Mouse (Mus musculus): ENCODE measurements at regions not wholly inside any gene's neighbourhood (a gene's known extent, or its start where the extent isn't known, plus 50 kb on each side); places are given as distances from the start of the nearest gene placed in this dataset.

- no peak overlapping the region for H3K4me2 ChIP-seq
- H3K27me3 ChIP-seq (replicated peaks; ENCODE audit: control insufficient read depth, insufficient read depth, low read length), result peaks cover 8% of the 10 kb centered on the region
- H3K9ac ChIP-seq (ENCODE audit: low read depth, low read length), result no peak overlapping the region
- H3K36me3 ChIP-seq (ENCODE audit: control insufficient read depth, insufficient read depth, low read length), result no peaks in the 10 kb centered on the region
- ATAC-seq (replicated peaks; ENCODE audit: low FRiP score) (no peak), DNase-seq (ENCODE audit: low spot score) (no peak)
- H3K4me3 ChIP-seq (ENCODE audit: low read depth, low read length), result no peak overlapping the region
- no peaks in the 10 kb centered on the region for H3K9me3 ChIP-seq (ENCODE audit: control insufficient read depth, low read length)
- no peaks in the 10 kb centered on the region for H3K4me1 ChIP-seq (replicated peaks; ENCODE audit: control insufficient read depth, insufficient read depth, low read length)
- no peak overlapping the region for H3K27ac ChIP-seq (ENCODE audit: low read depth, low read length)
Observed at GRCm38 (mm10) chr1:14513662-14514061, 1579.5 kb downstream of the 4930444P10Rik start.

- ATAC-seq (replicated peaks; ENCODE audit: low FRiP score) (no peak), DNase-seq (ENCODE audit: low spot score) (no peak)
- Histone ChIP-seq H3K4me3 (ENCODE audit: low read depth, low read length) (no peak overlapping the region), H3K9me3 (ENCODE audit: control insufficient read depth, low read length) (no peaks in the 10 kb centered on the region), H3K27me3 (replicated peaks; ENCODE audit: control insufficient read depth, insufficient read depth, low read length) (peaks cover 18% of the 10 kb centered on the region), H3K27ac (ENCODE audit: low read depth, low read length) (no peak overlapping the region), H3K4me1 (replicated peaks; ENCODE audit: control insufficient read depth, insufficient read depth, low read length) (no peaks in the 10 kb centered on the region), H3K9ac (ENCODE audit: low read depth, low read length) (no peak overlapping the region), H3K4me2 (no peak overlapping the region), H3K36me3 (ENCODE audit: control insufficient read depth, insufficient read depth, low read length) (no peaks in the 10 kb centered on the region)
- WGBS, result 73% methylated on average over 9 of the region's 9 CpGs
Observed at GRCm38 (mm10) chr1:14512481-14513285, 1580.4 kb downstream of the 4930444P10Rik start.

GRCm38 (mm10) chr1:14506831-14507690 lies 1586.1 kb downstream of the 4930444P10Rik start:
- peak overlapping the region; percentile 40 for H3K4me3 ChIP-seq (ENCODE audit: low read depth, low read length)
- 4% methylated on average over 34 of the region's 36 CpGs for WGBS

GRCm38 (mm10) chr1:14506201-14506830 lies 1586.8 kb downstream of the 4930444P10Rik start:
- H3K9me3 ChIP-seq (ENCODE audit: control insufficient read depth, low read length), result no peaks in the 10 kb centered on the region
- no peaks in the 10 kb centered on the region for H3K36me3 ChIP-seq (ENCODE audit: control insufficient read depth, insufficient read depth, low read length)
- H3K27me3 ChIP-seq (replicated peaks; ENCODE audit: control insufficient read depth, insufficient read depth, low read length), result peaks cover 65% of the 10 kb centered on the region
- peak overlapping the region; percentile 40 for H3K4me3 ChIP-seq (ENCODE audit: low read depth, low read length)
- H3K4me2 ChIP-seq, result peak overlapping the region; percentile 66
- ATAC-seq (replicated peaks; ENCODE audit: low FRiP score) (peak; percentile 72), DNase-seq (ENCODE audit: low spot score) (no peak)
- WGBS, result 1% methylated on average over 34 of the region's 34 CpGs
- no peak overlapping the region for H3K9ac ChIP-seq (ENCODE audit: low read depth, low read length)
- H3K4me1 ChIP-seq (replicated peaks; ENCODE audit: control insufficient read depth, insufficient read depth, low read length), result no peaks in the 10 kb centered on the region
- H3K27ac ChIP-seq (ENCODE audit: low read depth, low read length), result no peak overlapping the region

More at GRCm38 (mm10) chr1:14506831-14507690, 1586.1 kb downstream of the 4930444P10Rik start:
- H3K27me3 ChIP-seq (replicated peaks; ENCODE audit: control insufficient read depth, insufficient read depth, low read length), result peaks cover 65% of the 10 kb centered on the region
- no peak overlapping the region for H3K9ac ChIP-seq (ENCODE audit: low read depth, low read length)
- no peaks in the 10 kb centered on the region for H3K9me3 ChIP-seq (ENCODE audit: control insufficient read depth, low read length)
- H3K27ac ChIP-seq (ENCODE audit: low read depth, low read length), result no peak overlapping the region
- no peaks in the 10 kb centered on the region for H3K4me1 ChIP-seq (replicated peaks; ENCODE audit: control insufficient read depth, insufficient read depth, low read length)
- no peaks in the 10 kb centered on the region for H3K36me3 ChIP-seq (ENCODE audit: control insufficient read depth, insufficient read depth, low read length)
- H3K4me2 ChIP-seq, result peak overlapping the region; percentile 66
- DNase-seq (ENCODE audit: low spot score), result no peak
- peak; percentile 58 for ATAC-seq (replicated peaks; ENCODE audit: low FRiP score)

- WGBS, result 6% methylated on average over 6 of the region's 6 CpGs
- DNase-seq (ENCODE audit: low spot score), result no peak
- Histone ChIP-seq H3K4me3 (ENCODE audit: low read depth, low read length) (no peak overlapping the region), H3K9me3 (ENCODE audit: control insufficient read depth, low read length) (no peaks in the 10 kb centered on the region), H3K27me3 (replicated peaks; ENCODE audit: control insufficient read depth, insufficient read depth, low read length) (peaks cover 65% of the 10 kb centered on the region), H3K36me3 (ENCODE audit: control insufficient read depth, insufficient read depth, low read length) (no peaks in the 10 kb centered on the region), H3K9ac (ENCODE audit: low read depth, low read length) (no peak overlapping the region), H3K4me1 (replicated peaks; ENCODE audit: control insufficient read depth, insufficient read depth, low read length) (no peaks in the 10 kb centered on the region), H3K27ac (ENCODE audit: low read depth, low read length) (no peak overlapping the region), H3K4me2 (no peak overlapping the region)
- ATAC-seq (replicated peaks; ENCODE audit: low FRiP score), result no peak
Observed at GRCm38 (mm10) chr1:14505741-14506140, 1587.4 kb downstream of the 4930444P10Rik start.

GRCm38 (mm10) chr1:14504767-14505343 lies 1588.3 kb downstream of the 4930444P10Rik start:
- H3K9me3 ChIP-seq (ENCODE audit: control insufficient read depth, low read length), result no peaks in the 10 kb centered on the region
- H3K4me3 ChIP-seq (ENCODE audit: low read depth, low read length), result no peak overlapping the region
- no peak overlapping the region for H3K27ac ChIP-seq (ENCODE audit: low read depth, low read length)
- no peak overlapping the region for H3K9ac ChIP-seq (ENCODE audit: low read depth, low read length)
- WGBS, result 3% methylated on average over 12 of the region's 12 CpGs
- DNase-seq (ENCODE audit: low spot score) (no peak), ATAC-seq (replicated peaks; ENCODE audit: low FRiP score) (no peak)
- H3K4me1 ChIP-seq (replicated peaks; ENCODE audit: control insufficient read depth, insufficient read depth, low read length), result no peaks in the 10 kb centered on the region
- H3K36me3 ChIP-seq (ENCODE audit: control insufficient read depth, insufficient read depth, low read length), result no peaks in the 10 kb centered on the region
- H3K4me2 ChIP-seq, result peak overlapping the region; percentile 11; the same call in 1 of the 2 replicates
- H3K27me3 ChIP-seq (replicated peaks; ENCODE audit: control insufficient read depth, insufficient read depth, low read length), result peaks cover 65% of the 10 kb centered on the region

GRCm38 (mm10) chr1:14503881-14504742 lies 1589.0 kb downstream of the 4930444P10Rik start:
- ATAC-seq (replicated peaks; ENCODE audit: low FRiP score) (no peak), DNase-seq (ENCODE audit: low spot score) (no peak)
- H3K4me1 ChIP-seq (replicated peaks; ENCODE audit: control insufficient read depth, insufficient read depth, low read length), result no peaks in the 10 kb centered on the region
- no peaks in the 10 kb centered on the region for H3K36me3 ChIP-seq (ENCODE audit: control insufficient read depth, insufficient read depth, low read length)
- WGBS, result 6% methylated on average over 17 of the region's 17 CpGs
- peak overlapping the region; percentile 4; the same call in 1 of the 2 replicates for H3K4me2 ChIP-seq
- H3K27ac ChIP-seq (ENCODE audit: low read depth, low read length), result no peak overlapping the region
- H3K27me3 ChIP-seq (replicated peaks; ENCODE audit: control insufficient read depth, insufficient read depth, low read length), result peaks cover 61% of the 10 kb centered on the region
- H3K4me3 ChIP-seq (ENCODE audit: low read depth, low read length), result no peak overlapping the region
- no peaks in the 10 kb centered on the region for H3K9me3 ChIP-seq (ENCODE audit: control insufficient read depth, low read length)
- H3K9ac ChIP-seq (ENCODE audit: low read depth, low read length), result no peak overlapping the region
